Mouse (Mus musculus) left cerebral cortex, adult 18-20 months (tissue): ENCODE measurements around the gene Slc7a4. TPM values are rescaled to one million over a fixed set of nuclear protein-coding genes. Genes with fewer than 3 reads are reported as not detected.
"Not testable (repeated sequence)": the region's sequence is repeated elsewhere in the genome, so short reads cannot be mapped to it uniquely, and the experiment has no call there.

Source experiments
- DNase-seq, 2 experiments: peaks; one replicate each; pipeline ENCODE4 v3.0.0; 2021 to 2022; ENCODE audit warnings: low spot score in 2 of 2, mixed read lengths in 1 of 2
- total RNA-seq, 2 experiments: library from RNA; stranded (reverse); gene quantifications; 2 replicates each; pipeline ENCODE4 v1.2.3; 2021

Slc7a4 gene
- total RNA-seq, 2 experiments from 2014 or later, result 75.5 to 82.0 TPM

DNA sequence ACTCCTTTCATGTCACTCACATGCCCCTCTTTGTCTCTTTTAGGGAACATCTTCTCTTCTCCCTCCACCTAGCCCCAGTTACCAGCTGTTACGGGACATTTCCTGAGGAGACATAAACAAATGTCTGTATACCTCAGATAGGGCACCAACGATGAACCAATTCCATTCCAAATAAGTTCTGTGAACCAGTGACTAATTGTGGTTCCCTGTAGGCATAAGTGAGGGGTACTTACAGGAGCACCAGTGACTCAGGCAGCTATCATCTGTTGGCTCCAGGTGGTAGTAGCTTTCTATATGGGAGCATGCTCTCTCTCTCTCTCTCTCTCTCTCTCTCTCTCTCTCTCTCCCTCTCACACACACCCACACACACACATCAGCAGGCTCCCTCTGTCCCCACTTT is 18.8 kb downstream of the Slc7a4 start:
- peak in 1 of 2 experiments; percentile 46 for DNase-seq

DNA sequence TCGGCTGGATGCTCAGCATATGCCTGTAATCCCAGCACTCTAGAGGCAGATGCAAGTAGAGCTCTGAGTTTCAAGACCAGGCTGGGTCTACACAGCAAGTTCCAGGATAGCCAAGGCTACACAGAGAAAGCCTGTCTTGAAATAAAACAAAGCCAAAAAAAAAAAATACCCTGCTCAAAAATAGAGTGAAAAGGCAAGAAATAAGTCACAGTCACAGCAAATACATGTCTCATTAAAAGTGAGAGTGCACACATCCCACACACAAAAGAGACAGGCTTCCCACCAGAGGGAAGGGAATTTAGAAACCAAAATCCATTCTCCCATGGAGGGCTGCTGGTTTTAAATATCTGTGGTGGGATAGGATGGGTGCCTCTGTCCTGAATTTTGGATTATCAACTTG is 19.4 kb downstream of the Slc7a4 start:
- DNase-seq, result no peak

DNA sequence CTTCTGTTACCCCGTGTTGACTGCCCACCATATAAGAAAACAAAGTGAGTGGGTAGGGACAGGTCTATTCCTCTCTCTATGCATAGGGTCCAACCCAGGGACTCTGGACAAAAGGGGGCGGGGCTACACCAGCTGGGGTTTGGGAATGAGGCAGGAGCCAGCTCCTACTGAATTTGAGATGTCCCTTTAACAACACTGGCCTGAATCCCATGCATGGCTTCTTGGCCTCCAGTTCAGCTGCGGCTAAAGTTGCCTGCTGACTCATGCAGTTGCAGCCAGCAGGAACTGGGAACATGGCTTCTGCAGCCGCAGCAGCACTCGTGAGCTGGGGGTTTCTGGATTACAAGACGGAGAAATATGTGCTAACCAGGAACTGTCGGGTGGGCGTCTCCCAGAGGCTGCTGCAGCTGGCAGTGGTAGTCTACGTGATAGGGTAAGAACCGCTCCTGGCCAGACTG is 21.2 kb downstream of the Slc7a4 start, which contains the start of gene P2rx6:
TSS of gene P2rx6 (plus strand) at position 135 of the 458 bp plus-strand sequence.
- DNase-seq, result no peak

DNA sequence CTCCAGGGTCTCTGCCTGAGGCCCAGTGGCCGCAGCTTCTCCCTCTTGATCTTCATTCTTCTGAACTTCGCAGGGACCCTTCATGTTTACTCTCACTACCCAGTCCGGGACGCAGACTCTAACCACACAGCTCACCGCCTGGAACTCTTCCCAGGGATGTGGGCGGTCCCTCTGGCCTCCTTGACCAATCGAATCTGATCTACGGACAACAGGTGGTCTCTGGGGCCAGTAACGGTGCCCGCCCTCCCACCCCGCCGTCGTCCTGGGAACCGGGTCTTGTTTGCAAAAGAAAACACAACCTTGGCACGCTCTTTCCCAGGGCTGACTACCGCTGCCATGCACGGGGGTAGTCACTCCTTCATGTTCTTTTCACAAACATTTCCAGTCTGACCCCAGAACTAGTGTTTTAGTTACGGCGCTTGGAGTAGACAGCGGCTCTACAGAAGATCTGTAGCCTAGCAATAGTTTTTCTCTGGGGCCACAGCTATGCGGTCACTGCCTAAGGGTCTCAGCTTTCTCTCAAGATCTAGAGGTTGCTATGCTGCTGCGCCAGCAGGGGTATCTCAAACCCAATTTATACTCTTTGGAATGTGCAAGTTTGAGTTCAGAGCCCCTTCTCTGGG is 21.8 kb downstream of the Slc7a4 start, which contains the start of gene Lrrc74b:
TSS of gene Lrrc74b (minus strand) at position 120 of the 623 bp plus-strand sequence.
- DNase-seq, result no peak

DNA sequence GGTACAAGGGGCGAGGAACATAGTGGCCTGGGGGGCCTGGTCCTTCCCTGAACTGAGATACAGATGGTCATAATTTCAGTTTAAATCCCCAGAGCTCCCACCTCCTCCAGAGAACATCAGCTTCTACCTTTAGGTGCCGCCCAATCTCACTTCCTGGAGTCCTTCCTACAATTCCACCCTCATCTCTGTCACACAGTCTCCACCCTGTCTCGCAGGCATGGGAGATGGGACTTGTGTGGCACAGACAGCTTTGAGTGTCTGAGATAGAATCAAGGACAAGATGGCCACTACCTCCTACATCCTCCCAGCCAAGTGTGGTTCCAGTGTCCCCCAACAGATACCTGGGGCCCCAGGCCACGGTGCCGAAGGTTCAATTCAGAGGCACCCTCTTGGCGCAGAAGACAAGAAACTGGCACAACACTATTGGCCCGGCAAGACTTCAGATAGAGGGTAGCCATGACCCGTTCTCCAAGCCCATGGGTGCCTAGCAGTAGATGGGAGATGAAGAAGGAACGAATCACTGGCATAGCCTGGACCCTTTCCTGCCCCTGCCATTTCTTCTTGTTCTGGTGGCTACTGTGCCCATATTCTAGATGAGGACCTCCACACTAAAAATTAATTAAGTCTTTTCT is 23.5 kb downstream of the Slc7a4 start:
- DNase-seq, result no peak

DNA sequence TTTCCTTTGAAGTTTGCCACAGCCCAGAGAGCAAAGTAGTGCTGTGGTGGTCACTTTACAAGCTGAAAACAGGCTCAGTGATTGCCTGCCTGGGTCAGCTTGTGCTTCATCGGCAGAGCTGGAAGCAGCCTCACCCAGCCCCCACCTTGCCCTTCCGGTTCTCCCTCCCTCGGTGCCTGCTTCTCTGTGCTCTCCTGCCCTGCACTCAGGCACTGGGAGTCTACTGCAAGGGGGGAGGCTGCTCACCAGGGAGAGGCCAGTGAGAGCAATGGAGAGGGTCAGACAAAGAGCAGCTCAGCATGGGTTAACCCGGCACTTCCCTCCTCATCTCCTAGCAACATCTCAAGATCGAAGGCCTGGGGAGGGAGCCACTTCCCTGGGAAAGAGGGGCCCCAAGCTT is 24.2 kb downstream of the Slc7a4 start:
- DNase-seq, result no peak

DNA sequence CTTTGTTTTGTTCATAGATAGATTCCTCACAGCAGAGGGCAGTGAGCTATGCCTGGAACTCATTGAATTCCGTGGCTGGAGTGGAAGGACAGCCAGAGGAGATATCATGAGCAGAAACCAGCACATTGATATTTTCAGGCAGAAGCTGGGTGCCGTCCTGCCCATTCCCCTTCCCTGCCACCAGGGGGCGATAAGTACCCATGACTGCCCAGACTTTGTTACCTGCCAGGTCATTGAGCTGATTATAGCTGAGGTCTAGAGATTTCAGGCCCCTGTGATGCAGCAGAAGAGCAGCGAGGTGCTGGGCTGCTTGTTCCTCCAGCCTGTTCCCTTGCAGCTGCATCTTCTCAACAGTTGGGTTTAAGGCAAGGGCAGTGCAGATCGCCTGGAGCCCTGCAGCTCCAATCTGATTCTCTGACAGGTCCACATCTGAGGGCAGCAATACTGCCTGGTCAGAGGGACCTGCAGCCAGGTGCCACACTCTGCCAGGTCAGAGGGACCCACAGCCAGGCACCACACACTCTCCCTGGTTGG is 25.0 kb downstream of the Slc7a4 start:
- DNase-seq, result peak; percentile 74 to 82

DNA sequence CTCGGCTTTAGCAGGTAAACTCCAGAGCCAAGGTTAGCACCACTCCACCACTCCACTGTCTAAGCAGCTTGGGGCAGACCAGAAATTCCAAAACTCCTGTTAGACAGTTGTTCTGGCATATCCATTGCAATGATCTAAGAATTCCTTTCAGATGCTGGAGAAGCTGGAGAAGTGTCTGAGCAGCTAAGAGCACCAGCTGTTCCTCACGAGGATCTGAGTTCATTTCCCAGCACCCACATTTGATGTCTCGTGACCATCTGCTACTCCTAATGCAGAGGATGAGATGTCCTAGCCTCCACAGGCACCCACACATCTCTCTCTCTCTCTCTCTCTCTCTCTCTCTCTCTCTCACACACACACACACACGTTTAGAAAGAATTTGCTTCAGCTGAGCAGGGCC is 26.1 kb downstream of the Slc7a4 start:
- DNase-seq, result no peak

DNA sequence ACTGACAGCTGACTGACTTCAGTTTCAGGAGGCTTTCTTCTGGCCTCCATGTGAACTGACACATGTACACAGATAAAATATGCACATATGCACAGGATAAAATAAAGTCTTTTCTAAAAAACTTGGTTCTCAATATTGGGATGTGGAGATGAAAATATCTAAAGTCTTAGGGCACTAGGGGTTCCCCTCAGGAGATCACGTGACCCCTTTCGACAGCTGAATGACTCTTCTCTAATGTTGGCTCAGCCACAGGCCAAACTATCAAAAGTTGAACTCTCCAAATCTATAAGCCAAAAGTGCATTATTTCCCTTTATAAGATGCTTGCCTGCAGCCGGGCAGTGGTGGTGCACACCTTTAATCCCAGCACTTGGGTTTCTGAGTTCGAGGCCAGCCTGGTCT is 26.8 kb downstream of the Slc7a4 start:
- no peak for DNase-seq

DNA sequence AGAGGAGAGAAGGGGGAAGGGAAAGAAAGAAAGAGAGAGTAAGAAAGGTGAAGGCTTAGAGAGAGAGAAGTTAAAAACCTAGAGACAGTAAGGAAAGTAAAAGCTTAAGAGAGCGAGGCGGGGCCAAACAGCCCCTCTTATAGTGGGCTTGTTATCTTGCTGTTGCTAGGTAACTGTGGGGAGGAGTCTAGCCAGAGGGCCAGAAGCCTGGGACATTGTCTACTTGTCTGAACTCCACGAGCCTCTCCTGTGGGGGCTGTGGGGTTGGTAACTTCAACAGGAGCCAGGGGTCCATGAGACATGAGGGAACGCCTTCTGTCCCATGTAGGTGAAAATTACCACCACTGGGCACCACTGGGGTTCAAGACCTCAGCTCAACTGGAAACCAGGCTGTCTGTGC is 28.3 kb downstream of the Slc7a4 start:
- DNase-seq, result not testable (repeated sequence)

DNA sequence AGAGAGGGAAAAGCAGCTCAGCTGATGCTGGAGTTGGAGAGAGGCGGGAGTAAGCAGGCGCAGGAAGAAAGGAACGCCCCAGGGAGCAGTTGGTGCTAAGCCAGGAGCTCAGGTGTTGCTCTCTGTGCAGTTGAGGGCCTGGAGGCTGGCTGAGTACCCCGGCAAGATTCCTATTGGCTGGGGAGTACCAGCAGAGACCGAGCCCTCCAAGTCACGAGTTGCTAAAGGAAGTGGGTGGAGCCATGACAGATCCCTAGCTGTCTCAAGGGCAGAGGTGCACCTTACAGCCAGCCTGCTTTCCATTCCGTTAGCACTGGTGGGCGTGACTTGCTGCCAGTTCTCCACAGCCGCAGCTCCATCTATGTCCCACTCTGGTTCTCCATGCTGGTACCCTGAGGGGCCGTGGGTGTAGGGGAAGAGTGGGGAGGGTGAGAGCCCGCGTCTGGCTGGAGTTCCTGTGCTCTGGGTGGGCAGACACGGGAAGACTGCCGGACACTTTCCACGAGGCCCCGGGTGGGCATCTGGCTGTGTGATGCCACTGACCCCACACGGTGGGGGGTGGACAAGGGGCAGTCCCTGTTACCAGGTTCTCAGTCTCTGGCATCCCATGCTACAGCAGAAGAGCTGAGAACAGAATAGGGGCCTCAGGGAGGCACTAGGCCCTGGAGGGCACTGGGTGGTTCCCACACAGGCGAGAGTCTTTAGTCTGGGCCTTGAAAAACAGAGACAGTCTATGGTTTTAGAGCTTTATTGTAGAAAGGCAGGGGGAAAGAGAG is 28.9 kb downstream of the Slc7a4 start:
- DNase-seq, result no peak

DNA sequence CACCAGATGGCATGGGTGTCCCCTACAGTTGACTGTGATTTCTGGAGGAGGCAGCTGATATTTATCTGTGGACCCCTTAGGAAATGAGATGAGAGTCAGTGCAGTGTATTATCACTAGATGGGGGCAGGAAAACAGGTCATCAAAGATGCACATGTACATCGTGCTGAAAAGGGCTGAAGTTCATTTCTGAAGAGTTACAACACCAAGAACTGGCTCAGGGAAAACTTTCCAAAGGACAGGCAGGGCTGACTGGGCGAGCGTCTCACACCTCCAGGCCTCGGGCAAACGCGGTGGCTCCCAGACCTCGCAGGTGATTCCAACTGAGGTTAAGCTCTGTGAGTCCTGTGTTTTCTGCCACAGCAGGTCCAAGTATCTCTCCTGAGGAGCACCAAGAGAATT is 30.2 kb downstream of the Slc7a4 start:
- no peak for DNase-seq

DNA sequence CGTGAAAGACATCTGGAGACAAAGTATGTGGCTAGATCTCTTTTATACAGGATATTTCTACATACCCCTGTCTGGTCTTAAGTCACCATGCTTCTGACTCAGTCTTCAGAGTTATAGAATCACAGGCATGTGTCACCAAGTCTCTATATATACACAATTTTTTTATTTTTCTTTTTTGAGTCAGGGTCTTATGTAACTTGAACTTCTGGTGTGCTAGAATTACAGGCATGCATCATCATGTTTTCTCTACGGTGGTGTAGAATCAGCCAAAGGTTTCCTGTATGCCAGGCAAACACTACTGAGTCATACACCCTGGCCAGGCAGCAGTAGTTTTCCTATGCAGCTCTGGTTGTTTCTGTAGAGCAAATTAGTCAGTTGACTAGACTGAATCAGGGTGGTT is 40.4 kb downstream of the Slc7a4 start:
- DNase-seq, result no peak

DNA sequence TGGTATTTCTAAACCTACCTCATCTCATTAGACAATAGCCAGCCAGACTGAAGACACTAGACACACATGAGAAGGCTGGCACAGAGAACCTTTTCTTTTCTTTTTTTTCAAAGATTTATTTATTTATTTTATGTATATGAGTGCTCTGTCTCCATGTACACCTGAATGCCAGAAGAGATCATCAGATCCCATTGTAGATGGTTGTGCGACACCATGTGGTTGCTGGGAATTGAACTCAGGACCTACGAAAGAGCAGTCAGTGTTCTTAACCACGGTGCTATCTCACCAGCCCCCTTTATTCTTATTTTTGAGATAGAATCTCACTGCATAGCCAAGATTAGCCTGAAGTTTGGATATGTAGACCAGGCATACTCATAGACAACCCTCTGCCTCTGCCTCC is 46.4 kb downstream of the Slc7a4 start:
- no peak for DNase-seq

DNA sequence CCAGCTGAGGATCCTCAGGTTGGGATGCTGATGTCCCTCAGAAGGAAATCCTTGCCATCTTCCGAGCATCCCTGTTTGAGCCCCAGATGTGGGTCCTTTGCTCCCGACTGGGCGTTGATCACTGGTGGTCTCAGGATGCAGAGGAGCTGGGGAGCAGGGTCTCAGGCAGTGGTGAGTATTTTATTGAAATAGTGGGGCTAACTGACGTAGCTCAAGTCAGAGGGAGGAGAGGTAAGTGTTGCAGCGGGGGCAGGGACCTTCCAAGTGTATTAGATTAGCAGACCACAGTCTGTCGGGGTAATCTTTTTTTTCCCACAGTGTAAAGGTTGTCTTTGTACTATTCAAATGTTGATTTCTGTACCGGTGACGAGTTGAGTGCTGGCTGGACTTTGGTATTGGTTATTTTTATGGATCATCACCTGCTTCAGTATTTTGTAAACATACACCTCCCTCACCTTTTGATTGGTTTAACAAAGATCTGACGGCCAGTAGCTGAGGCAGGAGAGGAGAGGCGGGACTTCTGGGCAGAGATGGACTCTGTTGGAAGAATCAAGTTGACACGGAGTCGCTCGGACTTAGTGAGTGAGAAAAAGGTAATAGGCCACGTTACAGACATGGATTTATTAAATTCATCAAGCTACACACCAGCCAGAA is 50.2 kb downstream of the Slc7a4 start:
- DNase-seq, result no peak

DNA sequence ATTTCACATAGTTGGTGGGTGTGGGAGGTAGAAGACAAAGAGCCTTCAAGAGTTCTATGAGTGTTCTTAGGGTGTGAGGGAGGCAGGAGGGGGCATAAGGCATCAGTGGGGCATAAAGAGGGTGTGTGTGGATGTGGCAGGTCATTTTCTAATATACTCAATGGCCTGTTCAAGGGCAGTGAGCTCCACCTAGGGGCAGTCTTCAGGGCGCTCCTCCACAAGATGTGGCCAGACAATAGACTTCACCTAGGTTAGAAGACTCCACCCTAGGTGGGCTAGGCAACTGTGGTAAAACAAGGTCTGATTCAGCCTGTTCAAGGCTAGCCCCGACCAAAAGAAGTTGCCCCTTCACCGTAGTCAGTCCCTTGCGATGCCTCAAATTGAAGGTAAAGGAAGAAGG is 50.7 kb downstream of the Slc7a4 start:
- DNase-seq, result no peak

DNA sequence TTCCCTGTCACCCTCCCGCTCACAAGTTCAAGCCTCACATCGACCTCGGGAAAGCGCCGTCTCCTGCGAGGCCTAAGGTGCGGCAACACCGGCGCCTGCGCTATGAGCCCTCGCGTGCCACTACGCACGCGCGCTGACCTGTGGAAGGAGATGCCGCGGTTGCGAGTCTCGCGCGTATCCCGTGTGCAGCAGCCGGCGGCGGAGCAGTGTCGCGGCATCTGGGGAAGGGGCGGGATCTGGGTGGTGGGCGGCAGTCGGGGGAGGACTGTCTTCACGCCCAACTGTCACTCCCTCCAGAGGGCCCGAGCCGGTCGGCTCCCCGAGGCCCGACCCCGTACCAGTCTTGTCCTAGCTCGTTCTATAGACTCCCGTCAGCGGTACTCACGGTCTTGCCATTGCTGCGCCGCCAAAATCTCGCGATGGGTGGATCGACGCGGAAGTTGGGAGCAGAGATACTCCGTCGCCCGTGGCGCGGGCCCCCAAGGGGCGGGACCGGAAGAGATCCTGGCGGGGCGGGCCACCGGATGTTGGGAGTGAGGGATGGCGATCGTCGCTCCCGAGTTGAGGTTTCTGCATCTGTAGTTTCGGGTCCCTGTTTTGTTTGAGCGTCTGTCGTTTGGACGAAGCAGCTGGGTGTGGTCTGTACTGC is 52.2 kb downstream of the Slc7a4 start, which contains the start of gene Thap7:
TSS of gene Thap7 (minus strand) at position 497 of the 649 bp plus-strand sequence.
- DNase-seq, result peak; percentile 95 to 96

DNA sequence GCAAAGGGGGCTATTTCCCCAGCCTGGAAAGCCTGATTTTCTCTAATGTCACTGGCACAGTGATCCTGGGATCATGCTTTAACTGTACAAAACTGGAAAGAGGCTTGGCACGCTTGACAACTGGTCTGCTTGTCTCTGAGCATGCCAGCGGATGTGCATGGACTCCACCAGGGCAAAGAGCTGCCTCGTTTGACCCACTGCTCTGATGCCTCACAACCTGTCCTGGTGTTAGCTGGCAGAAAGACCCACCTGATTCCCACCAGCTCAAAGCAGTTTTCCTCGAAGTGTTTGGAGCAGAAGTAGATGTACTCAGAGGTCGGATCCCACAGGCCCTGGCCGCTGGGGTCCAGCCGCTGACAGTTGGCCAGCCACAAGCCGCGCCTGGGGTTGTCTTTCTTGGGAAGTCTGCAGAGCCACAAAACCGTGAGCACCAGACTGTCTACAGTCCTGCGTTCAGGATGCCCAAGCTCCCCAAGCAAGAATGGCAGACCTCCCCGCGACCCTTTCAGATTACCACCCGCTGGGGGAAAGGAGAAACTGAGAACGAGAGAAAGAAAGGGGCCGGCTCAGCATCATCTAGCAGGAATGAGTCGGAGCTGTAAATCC is 52.9 kb downstream of the Slc7a4 start:
- DNase-seq, result no peak

DNA sequence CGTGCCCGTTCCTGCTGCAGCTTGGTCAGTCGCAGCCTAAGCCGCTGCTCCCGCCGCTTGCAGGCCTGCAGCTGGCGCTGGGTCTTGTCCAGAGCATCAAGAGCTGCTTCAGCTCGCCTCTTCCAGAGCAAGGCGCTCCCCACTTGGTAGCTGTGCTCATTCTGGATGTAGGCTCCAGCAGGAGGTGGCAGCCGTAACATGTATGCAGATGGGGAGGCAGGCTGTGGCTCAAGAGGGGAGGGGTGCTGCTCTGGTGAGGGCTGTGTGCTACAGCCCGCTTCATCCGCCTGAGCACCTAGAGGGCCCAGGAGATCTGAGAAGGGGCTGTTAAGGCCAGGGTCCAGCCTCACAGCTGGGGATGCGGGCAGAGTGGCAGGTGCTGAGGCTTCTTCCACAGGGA is 54.7 kb downstream of the Slc7a4 start:
- DNase-seq, result no peak

DNA sequence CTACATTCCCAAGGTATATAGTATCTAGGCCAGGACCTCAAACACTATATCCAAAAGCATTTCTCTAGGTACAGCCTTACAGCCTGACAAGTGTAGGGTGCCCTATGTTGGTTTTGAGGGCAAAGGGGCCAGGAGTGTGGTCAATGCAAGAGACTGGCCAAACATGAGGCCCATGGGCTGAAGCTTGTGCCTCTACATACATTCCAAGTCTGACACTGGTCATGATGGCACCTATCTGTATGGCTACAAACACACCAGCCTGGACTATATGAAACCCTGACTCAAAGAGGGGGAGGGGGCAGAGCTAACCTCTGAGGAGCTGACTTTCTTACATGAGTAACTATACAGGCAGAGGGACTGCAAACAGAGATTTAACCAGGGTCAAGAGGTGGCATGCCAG is 55.4 kb downstream of the Slc7a4 start:
- no peak for DNase-seq
